Mouse (Mus musculus) olfactory bulb, adult 2 months (tissue): ENCODE measurements around the gene Scn10a.

Source experiments
- CTCF ChIP-seq: fragments of 200-500 bp; IDR thresholded peaks from 2 replicates; pipeline ENCODE4 v1.5.1; 2012; ENCODE audit warnings: low read depth, mild to moderate bottlenecking, low read length, moderate library complexity; ENCODE audit not compliant: insufficient read depth
- POLR2A ChIP-seq: fragments of 200-500 bp; IDR thresholded peaks from 2 replicates; pipeline ENCODE4 v1.6.1; 2012; ENCODE audit warnings: mild to moderate bottlenecking, low read depth, low read length, moderate library complexity; ENCODE audit not compliant: insufficient read depth

- TF ChIP-seq CTCF (no peak), POLR2A (no peak)
These were observed 154.3 kb downstream of the Scn10a start for GRCm38 (mm10) chr9:119564803-119565202.
